In the genomic region with DNA sequence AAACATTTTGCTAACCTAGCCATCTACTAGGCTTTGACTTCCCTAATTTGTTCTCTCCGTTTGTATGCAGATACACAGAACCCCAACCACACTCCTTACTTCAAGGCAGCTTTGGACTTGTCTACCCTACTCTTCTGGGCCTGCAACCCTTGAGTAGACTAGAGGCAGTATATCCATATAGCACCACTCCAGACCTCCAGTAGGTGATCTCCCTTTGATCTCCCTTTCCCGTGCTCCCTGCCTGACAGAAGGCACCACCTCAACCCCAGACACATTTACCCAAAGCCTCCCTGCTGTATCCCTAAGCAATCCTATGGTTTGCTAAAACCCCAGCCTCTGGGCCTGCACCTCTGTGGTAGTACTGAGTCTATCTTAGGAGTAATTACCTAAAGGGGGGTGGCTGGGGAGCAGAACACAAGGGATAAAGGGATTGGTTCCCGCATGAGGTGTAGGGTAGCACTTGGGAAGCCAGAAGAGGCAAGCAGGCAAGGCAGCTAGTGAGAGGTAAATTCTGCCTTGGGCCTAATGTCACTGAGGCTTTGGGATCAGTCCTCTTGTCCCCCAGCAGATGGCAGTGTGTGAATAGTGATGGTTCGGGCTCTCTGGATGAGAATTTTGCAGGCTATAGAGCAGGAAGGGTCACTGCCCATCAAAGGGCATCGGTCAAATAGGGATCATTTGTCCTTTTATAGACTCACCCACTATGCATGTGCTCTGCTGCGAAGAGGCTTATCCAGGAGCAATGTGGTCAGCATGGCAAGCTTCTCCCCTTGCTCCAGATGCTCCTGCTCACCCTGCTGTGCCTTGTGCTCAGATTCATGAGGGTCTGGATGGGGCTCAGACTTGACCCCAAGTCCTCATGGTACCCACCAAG, we compare ENCODE assay signal across 8 mouse cellular contexts. TPM values are rescaled to one million over a fixed set of nuclear protein-coding genes. Genes with fewer than 3 reads are reported as not detected.
DNase-seq lines count a peak whose midpoint lies in the region; ATAC-seq and TF ChIP-seq lines count a peak whose summit lies in the region.

No protein-coding gene starts in this region.

- TF ChIP-seq EP300 in heart, adult 2 months (IDR thresholded peaks at IDR 0.05; ENCODE audit: insufficient read depth, low read depth, low read length) = no peak
- no peak for TF ChIP-seq EP300 in MEL (IDR thresholded peaks at IDR 0.05; ENCODE audit: low read depth in 1 of 2, low read length in 2 of 2)

- TF ChIP-seq CTCF in heart, adult 2 months (IDR thresholded peaks at IDR 0.05) = peak; percentile 74
- TF ChIP-seq CTCF in MEL (IDR thresholded peaks at IDR 0.05 in 2 of 3, conservative IDR thresholded peaks at IDR 0.05 in 1 of 3; ENCODE audit: control insufficient read depth in 1 of 3, insufficient read depth in 1 of 3, low read depth in 2 of 3, low read length in 3 of 3, poor library complexity in 1 of 3, severe bottlenecking in 1 of 3) = peak; percentile 61 to 85 (median 69)

- no peak for TF ChIP-seq POLR2A in heart, adult 2 months (IDR thresholded peaks at IDR 0.05; ENCODE audit: insufficient read depth, low read depth, low read length)
- TF ChIP-seq POLR2A in MEL (IDR thresholded peaks at IDR 0.05; ENCODE audit: control insufficient read depth in 1 of 2, insufficient read depth in 1 of 2, low read depth in 1 of 2, low read length in 2 of 2, poor library complexity in 1 of 2) = no peak

- no peak for DNase-seq in heart, adult 2 months
- DNase-seq in heart, embryonic 10.5 days (ENCODE audit: low spot score) = no peak
- peak; percentile 49 for DNase-seq in MEL (ENCODE audit: low read depth, low spot score)
- DNase-seq in cerebellum, adult 9-10 months = peak; percentile 63
- peak; percentile 24 to 33 for DNase-seq in kidney, postnatal 4 days
- DNase-seq in midbrain, embryonic 14.5 days = peak; percentile 85
- no peak for DNase-seq in spleen, postnatal 36 days (ENCODE audit: low spot score in 2 of 2)

- WGBS in heart, adult 2 months = 35% methylated on average over 6 of the region's 6 CpGs
- 32% methylated on average over 6 of the region's 6 CpGs for WGBS in heart, embryonic 10.5 days
- 20% methylated on average over 6 of the region's 6 CpGs for WGBS in midbrain, embryonic 14.5 days

- no peaks in the 10 kb centered on the region for H3K36me3 ChIP-seq in heart, adult 2 months (ENCODE audit: control insufficient read depth, insufficient read depth, low read length)
- H3K36me3 ChIP-seq in heart, embryonic 10.5 days = no peaks in the 10 kb centered on the region
- no peaks in the 10 kb centered on the region for H3K36me3 ChIP-seq in MEL (ENCODE audit: control insufficient read depth in 1 of 2, insufficient read depth in 2 of 2, low read length in 2 of 2)
- no peaks in the 10 kb centered on the region for H3K36me3 ChIP-seq in midbrain, embryonic 14.5 days (ENCODE audit: control insufficient read depth, insufficient read depth, low read length)

- ATAC-seq in frontal cortex, adult (ENCODE audit: low TSS enrichment) = peak; percentile 82
- ATAC-seq in midbrain, embryonic 14.5 days (ENCODE audit: low FRiP score, low TSS enrichment) = peak; percentile 60; the same call in 1 of the 2 replicates

- peak; percentile 85 for TF ChIP-seq RAD21 in MEL (IDR thresholded peaks at IDR 0.05; ENCODE audit: low read depth, low read length)

- no peaks in the 10 kb centered on the region for H3K79me2 ChIP-seq in heart, adult 2 months (replicated peaks; ENCODE audit: control insufficient read depth, insufficient read depth, low read length)
- H3K79me2 ChIP-seq in MEL (ENCODE audit: control insufficient read depth, insufficient read depth, low read length, poor library complexity) = no peaks in the 10 kb centered on the region

- no peaks in the 10 kb centered on the region for H3K9me3 ChIP-seq in heart, embryonic 10.5 days
- no peaks in the 10 kb centered on the region for H3K9me3 ChIP-seq in MEL (replicated peaks; ENCODE audit: insufficient read depth, low read length)
- no peaks in the 10 kb centered on the region for H3K9me3 ChIP-seq in midbrain, embryonic 14.5 days (ENCODE audit: control insufficient read depth, low read length)

- no peak overlapping the region for H3K4me2 ChIP-seq in midbrain, embryonic 14.5 days (ENCODE audit: low read length)

- no peak overlapping the region for H3K9ac ChIP-seq in heart, adult 2 months (ENCODE audit: low read depth, low read length)
- H3K9ac ChIP-seq in MEL (ENCODE audit: control insufficient read depth, low read depth, low read length, poor library complexity, severe bottlenecking) = no peak overlapping the region
- no peak overlapping the region for H3K9ac ChIP-seq in midbrain, embryonic 14.5 days (replicated peaks; ENCODE audit: low read length)

- H3K4me1 ChIP-seq in heart, adult 2 months (ENCODE audit: control insufficient read depth, insufficient read depth, low read length) = no peaks in the 10 kb centered on the region
- 0 out of 2 replicates have a peak, but pooled peaks cover 3% of the 10 kb centered on the region for H3K4me1 ChIP-seq in heart, embryonic 10.5 days
- no peaks in the 10 kb centered on the region for H3K4me1 ChIP-seq in MEL (ENCODE audit: control insufficient read depth in 1 of 2, insufficient read depth in 2 of 2, low read length in 2 of 2)
- no peaks in the 10 kb centered on the region for H3K4me1 ChIP-seq in midbrain, embryonic 14.5 days (ENCODE audit: control insufficient read depth, insufficient read depth, low read length)

- intact Hi-C loops in heart, adult 2 months (cut with DNase I) = loop anchor here (1.0 to 5.0 kb wide), 2 partner anchors 119 to 326 kb away; no protein-coding TSS in a partner anchor

- no peak overlapping the region for H3K27ac ChIP-seq in heart, adult 2 months
- H3K27ac ChIP-seq in heart, embryonic 10.5 days = no peak overlapping the region
- H3K27ac ChIP-seq in MEL (ENCODE audit: control insufficient read depth, low read depth, low read length) = no peak overlapping the region
- no peak overlapping the region for H3K27ac ChIP-seq in midbrain, embryonic 14.5 days (replicated peaks; ENCODE audit: low read depth, low read length)

- no peaks in the 10 kb centered on the region for H3K27me3 ChIP-seq in heart, adult 2 months (ENCODE audit: control insufficient read depth, insufficient read depth, low read length)
- no peaks in the 10 kb centered on the region for H3K27me3 ChIP-seq in heart, embryonic 10.5 days (ENCODE audit: insufficient read depth, poor library complexity, severe bottlenecking)
- H3K27me3 ChIP-seq in MEL (ENCODE audit: control insufficient read depth in 1 of 2, insufficient read depth in 2 of 2, low read length in 2 of 2) = no peaks in the 10 kb centered on the region
- H3K27me3 ChIP-seq in midbrain, embryonic 14.5 days (ENCODE audit: control insufficient read depth, insufficient read depth, low read length) = no peaks in the 10 kb centered on the region

- no peak overlapping the region for H3K4me3 ChIP-seq in heart, adult 2 months
- H3K4me3 ChIP-seq in heart, embryonic 10.5 days = no peak overlapping the region
- no peak overlapping the region for H3K4me3 ChIP-seq in MEL (ENCODE audit: control insufficient read depth in 1 of 2, insufficient read depth in 1 of 2, low read depth in 2 of 2, low read length in 2 of 2)
- no peak overlapping the region for H3K4me3 ChIP-seq in midbrain, embryonic 14.5 days (replicated peaks; ENCODE audit: low read depth, low read length)

TF ChIP-seq in MEL, 35 proteins besides CTCF, POLR2A, EP300 and RAD21:
- TF ChIP-seq MAZ (IDR thresholded peaks at IDR 0.05; ENCODE audit: low read depth, low read length) (no peak), SMC3 (IDR thresholded peaks at IDR 0.05; ENCODE audit: low read depth, low read length) (peak; percentile 89), ZC3H11A (IDR thresholded peaks at IDR 0.05; ENCODE audit: low read depth, low read length) (peak; percentile 79)

RNA-seq across cellular contexts. Expression of a gene that starts 15.3 kb away (rescaled TPM):
- 1 to 10 TPM; 1.1 to 1.9 TPM for total RNA-seq in heart, adult 2 months (2021)
- polyA plus RNA-seq in heart, adult 2 months (2012; rRNA removed) = 0.57 and 0.79 TPM in 2 replicates
- 2.4 and 2.9 TPM in 2 replicates for polyA plus RNA-seq in heart, embryonic 10.5 days (2016; fragmentation: Nextera tagmentation; extraction: Ambion mirVana)
- not detected in 2 replicates for total RNA-seq in MEL (2012; rRNA removed)
- not detected for polyA plus RNA-seq in MEL (2012; ENCODE audit: insufficient read depth in 1 of 2, insufficient read length in 2 of 2, low read depth in 1 of 2, low replicate concordance in 2 of 2, missing spikeins in 1 of 2)
- polyA plus RNA-seq in midbrain, embryonic 14.5 days (2014; fragmentation: Nextera tagmentation; extraction: Ambion mirVana) = 33.6 and 36.1 TPM in 2 replicates

Comparison
In these comparisons a context has a peak if more than half of its experiments do, and no peak if none do; other contexts are left out.
1. DNase-seq: peak in MEL (single experiment), cerebellum, adult 9-10 months (single experiment), kidney, postnatal 4 days (2 of 2) and midbrain, embryonic 14.5 days (single experiment); none in heart, adult 2 months (0 of 2), heart, embryonic 10.5 days (single experiment) and spleen, postnatal 36 days (0 of 2).